Mouse (Mus musculus) megakaryocyte, embryonic 14.5 days (primary cell): ENCODE data around the gene Enc1. TPM values are rescaled to one million over a fixed set of nuclear protein-coding genes. Genes with fewer than 3 reads are reported as not detected.
"Not testable (repeated sequence)": the region's sequence is repeated elsewhere in the genome, so short reads cannot be mapped to it uniquely, and the experiment has no call there.

ENCODE experiments used
- H3K27me3 ChIP-seq: replicated peaks from 2 replicates; pipeline ENCODE3; 2012; ENCODE audit warnings: inconsistent platforms
- H3K36me3 ChIP-seq: replicated peaks from 2 replicates; pipeline ENCODE3; 2012; ENCODE audit warnings: low read length, inconsistent platforms, mixed read lengths
- H3K4me1 ChIP-seq: 2 replicates; pipeline ENCODE4 v1.6.1; 2012; ENCODE audit warnings: inconsistent platforms
- H3K4me3 ChIP-seq: replicated peaks from 2 replicates; pipeline ENCODE3; 2012; ENCODE audit warnings: moderate library complexity, mild to moderate bottlenecking, inconsistent platforms
- H3K9me3 ChIP-seq: 2 replicates; pipeline ENCODE4 v1.6.1; 2012; ENCODE audit warnings: inconsistent platforms
- FLI1 ChIP-seq: IDR thresholded peaks from 2 replicates; pipeline ENCODE4 v1.6.1; 2012; ENCODE audit warnings: low read length, inconsistent platforms, mixed read lengths
- GATA1 ChIP-seq: IDR thresholded peaks from 3 replicates; pipeline ENCODE4 v1.6.1; 2012; ENCODE audit warnings: mixed read lengths, low read length, inconsistent platforms, borderline replicate concordance
- polyA plus RNA-seq: library from polyadenylated mRNA; stranded (reverse); fragments of >175 nt; gene quantifications from 2 replicates; pipeline ENCODE4 v1.2.3, GENCODE M21; 2012; ENCODE audit warnings: low replicate concordance; ENCODE audit not compliant: insufficient read depth

Gene Enc1
- polyA plus RNA-seq, 1 experiment, result 1.2 TPM

DNA sequence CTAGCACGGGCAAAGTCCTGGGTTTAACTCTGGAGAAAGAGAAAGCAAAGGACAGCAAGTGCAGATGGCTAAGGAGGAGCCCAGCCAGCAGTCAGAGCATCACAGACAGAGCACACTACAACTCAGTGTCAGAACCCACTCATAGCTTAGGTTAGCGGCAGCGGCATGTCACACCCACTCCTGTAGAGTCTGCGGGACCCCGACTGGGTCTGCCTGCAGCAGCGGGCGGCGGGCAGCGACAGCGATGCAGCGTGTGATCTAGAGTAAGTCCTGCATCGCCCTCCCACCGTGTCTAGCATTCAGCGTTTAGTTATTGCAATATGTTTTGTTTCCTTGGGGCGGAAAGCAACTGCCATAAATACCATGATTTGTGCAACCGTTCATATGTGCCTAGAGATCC lies 18.4 kb downstream of the Enc1 start:
- H3K27me3 ChIP-seq, result peaks cover 17% of the 10 kb centered on the region
- TF ChIP-seq FLI1 (no peak), GATA1 (no peak)

DNA sequence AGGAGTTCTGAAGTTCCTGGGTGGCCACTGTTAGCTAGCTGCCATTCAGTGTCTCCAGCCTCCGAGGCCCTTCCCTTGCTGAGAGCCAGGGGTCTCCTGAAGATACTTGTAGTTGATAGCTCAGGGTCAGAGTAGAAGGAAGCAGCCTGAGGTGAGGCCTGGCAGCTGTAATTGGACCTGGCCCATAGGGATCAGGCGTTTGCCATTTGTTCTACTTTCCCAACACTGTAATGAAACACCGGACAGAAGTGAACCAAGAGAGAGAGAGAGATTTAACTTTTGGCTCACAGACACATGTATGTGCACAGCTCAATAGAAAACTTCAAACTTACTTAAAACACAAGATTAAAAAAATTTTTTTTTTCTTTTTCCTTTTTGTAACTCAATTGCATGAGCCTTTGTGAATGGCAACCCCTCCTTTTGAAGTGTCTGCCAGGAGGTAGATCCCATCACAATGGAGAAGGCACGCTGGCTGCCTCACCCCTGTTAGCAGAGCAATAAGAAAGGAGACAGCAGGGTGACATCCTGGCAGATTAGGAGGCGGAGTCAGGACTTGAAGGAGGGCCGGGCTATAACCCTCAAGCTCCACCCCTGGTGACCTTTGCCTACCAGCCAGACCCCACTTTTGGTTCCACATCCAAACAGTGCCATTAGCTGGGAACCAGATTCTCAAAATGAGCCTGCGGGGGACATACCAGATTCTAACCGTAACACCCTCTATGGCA lies 19.7 kb downstream of the Enc1 start:
- Histone ChIP-seq H3K9me3 (peaks cover 33% of the 10 kb centered on the region), H3K4me1 (no peaks in the 10 kb centered on the region), H3K36me3 (no peaks in the 10 kb centered on the region), H3K4me3 (no peak overlapping the region), H3K27me3 (peaks cover 12% of the 10 kb centered on the region)
- TF ChIP-seq FLI1 (no peak), GATA1 (no peak)

More for the DNA sequence above, 18.4 kb downstream of the Enc1 start:
- Histone ChIP-seq H3K36me3 (no peaks in the 10 kb centered on the region), H3K4me1 (no peaks in the 10 kb centered on the region), H3K4me3 (no peak overlapping the region), H3K9me3 (peaks cover 27% of the 10 kb centered on the region)

DNA sequence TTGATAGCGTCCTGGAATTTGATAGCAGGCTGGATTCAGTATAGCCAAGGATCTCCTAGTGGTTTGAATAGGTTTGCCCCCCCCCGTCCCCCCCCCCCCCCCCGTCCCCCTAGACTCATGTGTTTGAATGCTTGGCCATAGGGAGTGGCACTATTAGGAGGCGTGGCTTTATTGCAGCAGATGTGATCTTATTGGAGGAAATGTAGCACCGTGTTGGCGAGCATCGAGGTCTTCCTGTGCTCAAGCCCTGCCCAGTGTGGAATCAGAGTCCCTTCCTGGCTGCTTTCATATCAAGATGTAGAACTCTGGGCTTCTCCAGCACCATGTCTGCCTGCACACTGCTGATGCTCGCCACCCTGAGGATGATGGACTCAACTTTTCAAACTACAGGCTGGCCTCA lies 20.6 kb downstream of the Enc1 start:
- no peak overlapping the region for H3K4me3 ChIP-seq
- H3K9me3 ChIP-seq, result peaks cover 40% of the 10 kb centered on the region
- H3K36me3 ChIP-seq, result no peaks in the 10 kb centered on the region
- peaks cover 12% of the 10 kb centered on the region for H3K27me3 ChIP-seq
- H3K4me1 ChIP-seq, result no peaks in the 10 kb centered on the region
- TF ChIP-seq FLI1 (no peak), GATA1 (no peak)

DNA sequence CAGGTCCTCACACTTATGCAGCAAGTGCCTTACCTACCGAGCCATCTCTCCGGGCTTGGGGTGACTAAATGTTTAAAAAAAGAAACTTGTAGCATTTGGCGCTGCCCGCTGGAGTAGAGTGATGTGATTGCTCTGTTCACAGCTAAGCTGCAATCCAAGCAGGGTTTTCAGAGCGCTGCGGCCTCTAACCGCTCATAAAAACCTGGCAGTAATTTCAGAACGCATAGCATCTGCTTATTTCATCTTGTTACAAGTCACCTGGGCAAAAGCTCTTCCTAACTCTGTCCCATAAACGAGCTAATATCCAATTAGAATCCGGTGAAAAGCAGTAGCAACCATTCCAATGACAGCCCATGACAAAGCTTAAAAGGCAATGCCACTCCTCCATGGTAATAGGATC lies 21.8 kb downstream of the Enc1 start:
- Histone ChIP-seq H3K4me3 (no peak overlapping the region), H3K27me3 (peaks cover 12% of the 10 kb centered on the region), H3K9me3 (peaks cover 50% of the 10 kb centered on the region), H3K4me1 (no peaks in the 10 kb centered on the region), H3K36me3 (no peaks in the 10 kb centered on the region)
- TF ChIP-seq FLI1 (no peak), GATA1 (no peak)

DNA sequence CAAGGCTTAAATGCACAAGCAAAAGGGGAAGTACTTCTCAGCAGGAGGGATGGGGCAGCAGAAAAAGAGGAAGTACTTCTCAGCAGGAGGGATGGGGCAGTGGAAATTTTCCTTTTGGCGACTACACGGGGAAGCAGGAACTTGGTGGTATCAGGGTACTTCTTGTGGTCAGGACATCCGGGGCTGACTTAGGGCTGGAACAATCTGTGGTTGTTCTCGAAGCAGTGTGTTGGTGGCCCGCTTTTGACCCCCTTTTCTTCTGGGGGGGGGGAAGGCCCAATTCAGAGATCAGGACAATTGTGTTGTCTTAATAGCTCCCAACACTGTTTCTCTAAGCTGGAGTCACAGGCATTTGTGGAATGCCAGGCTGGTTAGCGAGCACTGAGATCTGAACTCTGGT lies 24.6 kb downstream of the Enc1 start:
- not testable (repeated sequence) for H3K4me1 ChIP-seq, H3K27me3 ChIP-seq, H3K36me3 ChIP-seq, H3K4me3 ChIP-seq
- H3K9me3 ChIP-seq, result peaks cover 70% of the 10 kb centered on the region

DNA sequence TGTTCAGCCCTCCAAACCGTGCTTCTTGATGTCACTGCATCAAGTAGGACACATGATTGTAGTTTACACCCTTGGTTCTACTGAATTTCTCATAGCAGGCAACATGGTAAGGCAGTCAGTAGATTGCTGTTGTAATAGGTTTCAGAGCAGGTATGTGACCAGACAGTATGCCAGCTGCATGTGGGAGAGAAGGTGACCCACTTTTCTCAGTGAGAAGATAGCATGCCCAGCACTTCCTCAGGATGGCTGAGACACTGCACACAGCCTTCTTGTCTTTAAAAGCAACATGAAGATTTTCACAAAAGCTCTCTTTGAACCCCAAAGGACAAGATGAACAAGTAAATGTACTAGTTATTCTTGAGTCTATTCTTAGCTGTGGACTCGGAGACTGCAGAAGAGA lies 29.8 kb downstream of the Enc1 start:
- Histone ChIP-seq H3K4me1 (no peaks in the 10 kb centered on the region), H3K36me3 (no peaks in the 10 kb centered on the region), H3K9me3 (peaks cover 53% of the 10 kb centered on the region), H3K27me3 (peaks cover 6% of the 10 kb centered on the region), H3K4me3 (no peak overlapping the region)
- TF ChIP-seq FLI1 (no peak), GATA1 (no peak)

DNA sequence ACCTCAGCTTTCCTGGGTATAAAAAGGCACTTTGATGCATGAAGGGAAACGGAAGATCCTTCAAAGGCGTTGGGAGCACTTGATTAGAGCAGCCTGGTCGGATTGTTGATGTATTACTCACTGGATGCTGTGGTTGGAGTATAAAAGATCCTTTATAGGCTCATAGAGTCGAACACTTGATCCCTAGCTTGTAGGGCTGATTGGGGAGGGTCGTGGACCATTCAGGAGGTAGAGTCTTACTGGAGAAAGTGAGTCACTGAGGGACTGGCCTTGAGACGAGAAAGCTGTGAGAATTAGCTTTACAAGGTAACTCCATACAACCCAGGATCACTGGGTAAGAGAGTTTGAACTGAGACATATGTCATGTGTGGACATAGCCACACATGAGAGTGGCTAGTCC lies 30.7 kb downstream of the Enc1 start:
- Histone ChIP-seq H3K4me3 (no peak overlapping the region), H3K4me1 (no peaks in the 10 kb centered on the region), H3K27me3 (peaks cover 8% of the 10 kb centered on the region), H3K9me3 (peaks cover 47% of the 10 kb centered on the region), H3K36me3 (no peaks in the 10 kb centered on the region)
- no peak for TF ChIP-seq GATA1
- no peak for TF ChIP-seq FLI1

DNA sequence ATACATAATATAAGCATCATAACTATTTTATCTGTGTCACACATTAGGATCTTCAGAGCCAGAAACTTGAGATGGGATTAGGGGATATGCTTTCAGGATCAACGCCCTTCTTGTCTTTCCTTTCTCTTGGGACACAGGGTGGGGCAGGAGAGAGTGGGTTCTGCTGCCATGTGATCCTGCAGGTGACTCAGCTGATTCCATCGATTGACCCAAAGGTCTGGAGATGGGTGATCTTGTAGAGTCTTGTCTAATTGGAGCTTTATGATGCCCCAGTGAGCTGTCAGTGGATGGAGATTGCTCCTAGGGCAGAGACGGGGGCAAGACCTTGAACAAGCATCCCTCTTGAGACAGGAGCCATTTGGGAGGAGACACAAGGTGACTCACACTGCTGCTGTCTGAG lies 33.9 kb downstream of the Enc1 start:
- Histone ChIP-seq H3K4me1 (no peaks in the 10 kb centered on the region), H3K27me3 (peaks cover 13% of the 10 kb centered on the region), H3K9me3 (peaks cover 17% of the 10 kb centered on the region), H3K36me3 (no peaks in the 10 kb centered on the region), H3K4me3 (no peak overlapping the region)
- TF ChIP-seq FLI1 (no peak), GATA1 (no peak)

DNA sequence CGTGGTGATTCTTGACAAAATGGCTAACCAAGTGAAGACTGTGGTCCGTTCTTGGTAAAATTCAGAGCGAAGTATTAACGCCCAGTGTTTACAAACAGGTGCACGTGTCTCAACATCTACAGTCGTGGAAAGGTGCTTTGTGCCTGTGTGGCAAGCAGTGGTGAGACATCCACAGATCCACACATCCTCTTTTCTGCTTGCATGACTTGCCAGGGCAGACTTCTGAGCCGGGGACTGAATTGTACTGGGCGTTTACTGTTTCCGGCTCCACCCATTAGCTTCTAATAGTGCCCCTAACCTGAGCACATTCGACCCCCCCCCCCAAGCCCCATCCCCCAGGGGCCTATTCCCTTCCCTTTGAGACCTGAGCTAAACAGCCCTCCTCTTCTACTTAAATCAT lies 34.6 kb downstream of the Enc1 start:
- H3K36me3 ChIP-seq, result no peaks in the 10 kb centered on the region
- H3K9me3 ChIP-seq, result peaks cover 10% of the 10 kb centered on the region
- no peaks in the 10 kb centered on the region for H3K4me1 ChIP-seq
- TF ChIP-seq GATA1 (no peak), FLI1 (no peak)
- H3K4me3 ChIP-seq, result no peak overlapping the region
- peaks cover 15% of the 10 kb centered on the region for H3K27me3 ChIP-seq

DNA sequence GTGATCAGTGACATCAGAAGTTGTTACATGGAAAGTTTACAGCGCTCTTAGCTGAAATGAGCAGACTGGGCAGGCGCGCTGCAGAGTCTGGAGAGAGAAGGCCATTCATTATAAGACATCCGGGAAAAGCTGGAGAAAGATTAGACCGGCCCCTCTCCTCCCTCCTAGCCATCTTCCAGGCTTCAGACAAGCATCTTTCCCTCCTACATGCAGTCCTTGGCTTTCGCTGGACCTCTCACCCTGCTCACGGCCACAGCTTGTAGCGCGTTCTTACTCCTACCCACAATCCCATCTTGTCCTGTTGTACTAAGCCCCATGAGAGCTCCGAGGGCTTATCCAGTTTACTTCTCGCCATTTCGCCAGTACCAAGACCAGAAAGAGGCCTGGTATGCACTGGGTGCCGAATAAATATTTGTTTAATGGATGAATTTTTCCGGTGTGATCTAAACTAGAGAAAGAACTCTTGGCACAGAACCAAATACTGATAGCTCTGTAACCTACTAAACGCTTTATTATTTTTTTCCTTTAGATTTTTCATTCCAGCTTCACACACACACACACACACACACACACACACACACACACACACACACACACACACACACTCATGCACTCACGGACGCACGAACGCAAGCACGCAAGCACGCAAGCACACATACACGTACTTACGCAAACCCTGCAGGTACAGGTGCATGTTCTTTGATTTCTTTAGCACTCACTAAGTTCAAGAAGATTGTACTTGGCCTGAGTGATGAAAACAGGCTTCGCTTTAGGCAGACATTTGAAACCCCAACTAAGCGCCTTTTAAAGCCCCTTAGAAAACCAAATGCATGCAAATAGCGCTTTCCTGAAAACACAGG lies 41.4 kb downstream of the Enc1 start:
- TF ChIP-seq GATA1, result no peak
- TF ChIP-seq FLI1, result no peak
- Histone ChIP-seq H3K36me3 (no peaks in the 10 kb centered on the region), H3K4me1 (no peaks in the 10 kb centered on the region), H3K4me3 (no peak overlapping the region), H3K27me3 (peaks cover 19% of the 10 kb centered on the region), H3K9me3 (0 out of 2 replicates have a peak, but pooled peaks cover 2% of the 10 kb centered on the region)
